Mouse (Mus musculus) heart, postnatal 4 days (tissue): ENCODE measurements around the gene As3mt. TPM values are rescaled to one million over a fixed set of nuclear protein-coding genes. Genes with fewer than 3 reads are reported as not detected.

Source experiments
- DNase-seq: peaks from one replicate; pipeline ENCODE4 v3.0.0; 2021
- total RNA-seq, 2 experiments: library from RNA; stranded (reverse); gene quantifications; 2 replicates each; pipeline ENCODE4 v1.2.3; 2021

The As3mt gene
- total RNA-seq, result 10 to 100 TPM; 57.5 to 59.1 TPM

- DNase-seq, result peak; percentile 85
Observed at GRCm38 (mm10) chr19:46707296-46708151, at the start of gene As3mt. Gene As3mt (plus strand): TSS chr19:46707458.

- DNase-seq, result no peak
Observed at GRCm38 (mm10) chr19:46658348-46658747, 48.9 kb upstream of the As3mt start.

GRCm38 (mm10) chr19:46658851-46659250 is 48.4 kb upstream of the As3mt start:
- no peak for DNase-seq

GRCm38 (mm10) chr19:46661511-46661910 is 45.7 kb upstream of the As3mt start:
- no peak for DNase-seq

GRCm38 (mm10) chr19:46662214-46662613 is 45.0 kb upstream of the As3mt start:
- DNase-seq, result no peak

GRCm38 (mm10) chr19:46662784-46663183 is 44.5 kb upstream of the As3mt start:
- no peak for DNase-seq

GRCm38 (mm10) chr19:46665474-46665873 is 41.8 kb upstream of the As3mt start:
- DNase-seq, result no peak

- DNase-seq, result no peak
Observed at GRCm38 (mm10) chr19:46667300-46667699, 40.0 kb upstream of the As3mt start.

GRCm38 (mm10) chr19:46668263-46668662 is 39.0 kb upstream of the As3mt start:
- DNase-seq, result no peak

GRCm38 (mm10) chr19:46669802-46670201 is 37.5 kb upstream of the As3mt start:
- DNase-seq, result no peak

GRCm38 (mm10) chr19:46670691-46671090 is 36.6 kb upstream of the As3mt start:
- peak; percentile 77 for DNase-seq

- DNase-seq, result no peak
Observed at GRCm38 (mm10) chr19:46672766-46673418, 34.4 kb upstream of the As3mt start, which contains the start of gene Cyp17a1. Gene Cyp17a1 (minus strand): TSS chr19:46673172.

- no peak for DNase-seq
Observed at GRCm38 (mm10) chr19:46675641-46676040, 31.6 kb upstream of the As3mt start.

- no peak for DNase-seq
Observed at GRCm38 (mm10) chr19:46679720-46680383, 27.4 kb upstream of the As3mt start.

GRCm38 (mm10) chr19:46689460-46690372 is 17.5 kb upstream of the As3mt start, which contains the start of gene Borcs7:
Gene Borcs7 (plus strand): TSS chr19:46689906.
- DNase-seq, result peak; percentile 86

- no peak for DNase-seq
Observed at GRCm38 (mm10) chr19:46690387-46690786, 16.9 kb upstream of the As3mt start.

GRCm38 (mm10) chr19:46691078-46691477 is 16.2 kb upstream of the As3mt start:
- no peak for DNase-seq

- DNase-seq, result no peak
Observed at GRCm38 (mm10) chr19:46693146-46693545, 14.1 kb upstream of the As3mt start.

- no peak for DNase-seq
Observed at GRCm38 (mm10) chr19:46696482-46696881, 10.8 kb upstream of the As3mt start.

- no peak for DNase-seq
Observed at GRCm38 (mm10) chr19:46696943-46697342, 10.3 kb upstream of the As3mt start.

GRCm38 (mm10) chr19:46697840-46698517 is 9.3 kb upstream of the As3mt start:
- DNase-seq, result no peak
